Mouse (Mus musculus): ENCODE results near the gene Lrit3.

Gene Lrit3

GRCm38 (mm10) chr3:129803765-129804164 lies at the start of gene Lrit3:
TSS of gene Lrit3 (minus strand) at chr3:129804030.
- DNase-seq (ENCODE audit: low spot score), result no peak

DNA sequence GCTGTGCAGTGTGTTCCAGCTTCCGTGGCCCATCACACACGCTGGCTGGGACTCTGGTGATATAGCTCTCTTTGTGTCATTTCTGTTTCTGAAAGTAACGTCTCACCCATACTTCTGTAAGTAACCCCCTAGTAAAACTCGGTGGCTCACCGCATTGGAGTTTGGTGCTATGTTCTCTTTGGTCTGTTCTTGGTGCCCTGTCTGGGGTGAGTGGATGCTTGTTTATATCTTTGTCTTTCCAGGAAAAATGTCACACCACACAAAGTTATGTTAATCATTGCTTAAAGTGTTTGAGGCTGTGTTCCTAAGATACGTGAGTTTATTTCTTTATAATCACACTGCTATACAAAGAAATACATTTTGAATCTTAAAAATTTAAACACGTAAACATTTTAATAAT lies 43.0 kb upstream of the Lrit3 start:
- DNase-seq (ENCODE audit: low spot score), result no peak

GRCm38 (mm10) chr3:129845868-129846267 lies 42.0 kb upstream of the Lrit3 start:
- DNase-seq (ENCODE audit: low spot score), result no peak

DNA sequence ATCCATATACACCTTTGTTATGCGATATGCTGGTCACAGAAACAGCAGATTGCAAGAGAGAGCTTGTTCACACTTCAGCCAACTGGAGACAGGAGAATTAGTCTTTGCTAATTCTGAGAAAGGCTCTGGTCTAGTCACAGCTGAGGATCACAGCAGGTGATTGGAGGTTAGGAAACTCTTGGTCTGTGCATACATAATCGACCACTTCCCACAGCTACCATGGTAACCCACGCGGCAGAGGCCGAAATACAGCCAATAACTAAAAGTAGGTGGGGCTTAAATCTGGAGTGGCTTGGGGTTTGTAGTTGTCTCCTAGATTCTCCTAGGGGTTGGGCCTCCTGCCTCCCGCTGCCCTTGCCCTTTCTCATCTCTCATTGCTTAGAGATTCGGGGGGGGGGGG lies 34.2 kb upstream of the Lrit3 start:
- no peak for DNase-seq (ENCODE audit: low spot score)

- DNase-seq (ENCODE audit: low spot score), result no peak
These were observed 33.1 kb upstream of the Lrit3 start for GRCm38 (mm10) chr3:129836965-129837364.

DNA sequence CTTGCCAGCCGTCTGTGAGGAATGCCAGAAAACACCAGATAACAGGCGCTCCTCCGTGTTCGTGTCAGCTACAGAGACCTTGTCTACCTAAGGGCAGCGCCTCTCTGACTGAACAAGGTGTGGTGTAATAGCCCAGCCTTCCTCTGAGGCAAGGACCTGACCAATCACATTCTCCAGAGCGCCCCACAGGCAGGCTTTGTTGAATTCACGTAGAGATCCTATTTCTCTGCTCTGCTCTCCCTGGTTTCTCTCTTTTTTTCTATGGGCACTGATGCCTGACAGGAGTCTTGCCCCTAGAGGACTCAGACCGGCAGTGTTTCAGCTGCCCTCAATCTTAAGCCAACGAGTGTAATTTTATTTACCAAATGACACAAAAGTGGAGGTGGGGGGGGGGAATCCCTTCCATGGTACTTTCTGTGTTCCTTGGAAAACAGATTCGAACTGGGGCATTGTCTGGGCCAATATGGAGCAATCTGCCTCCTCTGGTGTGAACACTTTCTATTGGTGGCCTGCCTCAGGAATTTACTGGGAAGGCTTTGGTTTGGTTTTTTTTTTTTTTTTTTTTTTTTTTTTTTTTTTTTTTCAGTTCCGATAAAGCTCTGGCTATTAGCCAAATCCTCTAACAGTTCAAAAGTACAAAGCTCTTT lies 32.3 kb upstream of the Lrit3 start:
- DNase-seq (ENCODE audit: low spot score), result no peak

- DNase-seq (ENCODE audit: low spot score), result no peak
These were observed 31.6 kb upstream of the Lrit3 start, which contains the start of gene Cfi for GRCm38 (mm10) chr3:129835388-129835934. TSS of gene Cfi (plus strand) at chr3:129835884.

- peak; percentile 92 for DNase-seq (ENCODE audit: low spot score)
These were observed 27.3 kb upstream of the Lrit3 start, which contains the start of gene Gar1 for GRCm38 (mm10) chr3:129831035-129831568. TSS of gene Gar1 (minus strand) at chr3:129831396.

GRCm38 (mm10) chr3:129830626-129831025 lies 26.8 kb upstream of the Lrit3 start:
- peak; percentile 30 for DNase-seq (ENCODE audit: low spot score)

GRCm38 (mm10) chr3:129827691-129828090 lies 23.9 kb upstream of the Lrit3 start:
- no peak for DNase-seq (ENCODE audit: low spot score)

GRCm38 (mm10) chr3:129826691-129827090 lies 22.9 kb upstream of the Lrit3 start:
- no peak for DNase-seq (ENCODE audit: low spot score)

DNA sequence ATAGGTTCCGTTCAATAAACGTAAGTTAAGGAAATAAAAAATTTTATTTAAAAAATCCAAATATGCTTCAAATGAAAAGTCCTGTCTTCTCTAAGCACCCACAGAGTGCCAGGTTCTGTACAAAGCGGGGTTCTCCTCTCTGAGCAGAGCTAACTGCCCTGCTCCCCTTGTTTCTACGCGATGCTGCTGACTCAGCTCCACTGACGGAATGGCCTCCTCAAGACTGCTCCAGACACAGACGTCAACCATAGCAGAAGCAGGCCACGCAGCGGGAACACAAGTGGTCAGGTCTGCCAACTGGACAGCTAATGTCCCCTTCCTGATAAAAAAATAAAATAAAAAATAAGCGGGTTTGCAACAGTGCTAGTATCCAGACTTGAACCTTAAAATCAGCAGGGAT lies 21.1 kb upstream of the Lrit3 start:
- DNase-seq (ENCODE audit: low spot score), result no peak

GRCm38 (mm10) chr3:129824146-129824545 lies 20.3 kb upstream of the Lrit3 start:
- no peak for DNase-seq (ENCODE audit: low spot score)

DNA sequence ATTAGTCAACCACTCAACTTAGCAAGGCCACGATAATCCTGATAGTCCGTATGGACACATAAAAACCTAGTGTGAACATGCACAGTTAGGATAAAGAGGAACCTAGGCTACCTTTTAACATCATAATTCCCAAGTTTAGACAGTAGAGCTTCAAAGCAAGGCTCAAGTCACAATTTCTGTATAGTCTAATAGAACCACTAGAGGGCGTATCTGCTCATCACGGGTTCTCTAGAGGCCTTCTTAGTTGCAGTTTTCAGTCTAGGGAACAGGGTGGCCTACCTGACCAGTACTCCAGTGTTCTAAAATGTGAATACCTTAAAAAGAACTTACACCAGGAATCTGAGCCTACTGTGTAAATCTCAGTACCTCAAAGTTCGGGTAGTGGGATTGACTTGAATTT lies 19.5 kb upstream of the Lrit3 start:
- no peak for DNase-seq (ENCODE audit: low spot score)

- no peak for DNase-seq (ENCODE audit: low spot score)
These were observed 18.5 kb upstream of the Lrit3 start, which contains the start of gene Rrh for GRCm38 (mm10) chr3:129822206-129822775. TSS of gene Rrh (minus strand) at chr3:129822587.

GRCm38 (mm10) chr3:129821736-129822135 lies 17.9 kb upstream of the Lrit3 start:
- no peak for DNase-seq (ENCODE audit: low spot score)

- no peak for DNase-seq (ENCODE audit: low spot score)
These were observed 17.0 kb upstream of the Lrit3 start for GRCm38 (mm10) chr3:129820847-129821246.

GRCm38 (mm10) chr3:129799011-129799410 lies 4.8 kb downstream of the Lrit3 start:
- no peak for DNase-seq (ENCODE audit: low spot score)

DNA sequence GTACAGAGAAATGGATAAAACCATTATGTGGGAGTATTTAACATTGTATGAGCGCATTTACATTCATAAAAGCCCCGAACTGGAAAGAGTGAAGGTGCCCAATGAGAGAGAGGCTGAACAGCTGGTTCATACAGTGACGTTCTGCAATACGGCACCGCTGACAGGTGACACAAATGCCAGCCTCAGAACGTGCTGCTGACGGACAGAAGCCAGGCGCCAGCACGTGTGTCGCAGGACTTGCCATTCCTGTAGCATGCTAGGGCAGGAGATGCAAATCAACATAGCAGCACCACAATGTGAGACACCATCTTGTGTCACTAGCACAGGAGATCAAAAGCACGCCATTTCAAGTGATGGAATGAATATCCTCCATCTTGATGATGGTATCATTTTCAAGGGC lies 5.3 kb downstream of the Lrit3 start:
- no peak for DNase-seq (ENCODE audit: low spot score)

- no peak for DNase-seq (ENCODE audit: low spot score)
These were observed 6.5 kb downstream of the Lrit3 start for GRCm38 (mm10) chr3:129797341-129797740.

GRCm38 (mm10) chr3:129793801-129794200 lies 10.0 kb downstream of the Lrit3 start:
- DNase-seq (ENCODE audit: low spot score), result no peak

DNA sequence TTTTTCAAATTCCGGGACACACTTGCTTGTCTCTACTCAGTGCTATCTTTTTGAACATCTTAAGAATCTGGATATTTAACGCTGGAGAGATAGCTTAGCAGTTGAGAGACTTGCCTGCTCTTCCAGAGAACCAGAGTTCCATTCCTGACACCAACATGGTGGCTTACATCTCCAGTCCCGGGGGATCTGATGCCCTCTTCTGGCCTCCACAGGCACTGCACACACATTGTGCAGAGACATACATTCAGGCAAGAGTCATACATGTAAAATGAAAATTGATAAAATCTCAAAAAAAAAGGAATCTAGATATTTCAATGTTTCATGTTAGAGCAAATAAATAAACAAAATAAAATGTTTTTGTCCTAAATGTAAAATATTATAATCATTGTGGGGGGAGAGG lies 21.1 kb downstream of the Lrit3 start:
- DNase-seq (ENCODE audit: low spot score), result no peak

DNA sequence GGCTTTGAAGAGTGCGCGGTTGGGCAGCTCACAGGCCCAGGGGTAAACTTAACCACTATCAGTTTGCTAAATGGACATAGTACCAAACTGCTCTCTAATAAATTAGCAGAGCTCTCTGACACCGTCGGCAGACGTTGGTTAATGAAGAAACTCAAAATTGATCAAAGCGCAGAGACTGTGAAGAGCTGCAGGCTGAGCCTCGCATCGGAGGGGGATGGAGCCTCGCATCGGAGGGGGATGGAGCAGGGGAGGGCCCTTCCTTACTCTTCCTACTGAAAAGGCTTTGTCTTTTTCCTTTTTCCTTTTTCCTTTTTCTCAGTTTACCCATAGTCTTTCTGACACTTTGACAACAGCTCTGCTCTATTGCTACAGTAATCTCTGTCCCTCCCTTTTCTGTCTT lies 22.4 kb downstream of the Lrit3 start:
- DNase-seq (ENCODE audit: low spot score), result no peak

Data from left cerebral cortex, adult 11 months (tissue).